Mouse (Mus musculus): ENCODE results near the gene Dcdc2b. TPM values are rescaled to one million over a fixed set of nuclear protein-coding genes. Genes with fewer than 3 reads are reported as not detected.

The Dcdc2b gene
- polyA plus RNA-seq, 1 experiment from 2014 or later, result 0.75 TPM

- H3K4me1 ChIP-seq (replicated peaks; ENCODE audit: control insufficient read depth, insufficient read depth), result no peaks in the 10 kb centered on the region
- no peak for TF ChIP-seq EP300 (optimal IDR thresholded peaks at IDR 0.05)
- no peaks in the 10 kb centered on the region for H3K36me3 ChIP-seq (ENCODE audit: control insufficient read depth, insufficient read depth, low read length)
- no peak for ATAC-seq (ENCODE audit: low FRiP score, low TSS enrichment)
- no peak for DNase-seq (ENCODE audit: low spot score)
- H3K4me3 ChIP-seq (ENCODE audit: low read depth, low read length), result no peak overlapping the region
- WGBS, result 46% methylated on average over 7 of the region's 8 CpGs
- H3K4me2 ChIP-seq (replicated peaks; ENCODE audit: low read depth), result no peak overlapping the region
- H3K9me3 ChIP-seq (ENCODE audit: control insufficient read depth, low read length), result no peaks in the 10 kb centered on the region
- no peaks in the 10 kb centered on the region for H3K27me3 ChIP-seq (ENCODE audit: control insufficient read depth, insufficient read depth, low read length)
- no peak overlapping the region for H3K9ac ChIP-seq (ENCODE audit: low read length)
- H3K27ac ChIP-seq (replicated peaks), result no peak overlapping the region
Observed at GRCm38 (mm10) chr4:129575171-129575844, 38.7 kb downstream of the Dcdc2b start.

GRCm38 (mm10) chr4:129573430-129573829 lies 40.6 kb downstream of the Dcdc2b start, which contains the start of gene Lck:
Lck (minus strand) TSS chr4:129573641.
- Histone ChIP-seq H3K27me3 (ENCODE audit: control insufficient read depth, insufficient read depth, low read length) (no peaks in the 10 kb centered on the region), H3K4me2 (replicated peaks; ENCODE audit: low read depth) (no peak within 1 kb of the TSS), H3K27ac (replicated peaks) (no peak within 1 kb of the TSS), H3K9me3 (ENCODE audit: control insufficient read depth, low read length) (no peaks in the 10 kb centered on the region), H3K4me3 (ENCODE audit: low read depth, low read length) (no peak within 1 kb of the TSS), H3K9ac (ENCODE audit: low read length) (no peak within 1 kb of the TSS), H3K4me1 (replicated peaks; ENCODE audit: control insufficient read depth, insufficient read depth) (no peaks in the 10 kb centered on the region), H3K36me3 (ENCODE audit: control insufficient read depth, insufficient read depth, low read length) (no peaks in the 10 kb centered on the region)
- ATAC-seq (ENCODE audit: low FRiP score, low TSS enrichment) (no peak), DNase-seq (ENCODE audit: low spot score) (no peak)
- no peak for TF ChIP-seq EP300 (optimal IDR thresholded peaks at IDR 0.05)
- TF ChIP-seq CTCF (IDR thresholded peaks at IDR 0.05; ENCODE audit: low read depth), result no peak
- 89% methylated on average over 8 of the region's 8 CpGs for WGBS

DNA sequence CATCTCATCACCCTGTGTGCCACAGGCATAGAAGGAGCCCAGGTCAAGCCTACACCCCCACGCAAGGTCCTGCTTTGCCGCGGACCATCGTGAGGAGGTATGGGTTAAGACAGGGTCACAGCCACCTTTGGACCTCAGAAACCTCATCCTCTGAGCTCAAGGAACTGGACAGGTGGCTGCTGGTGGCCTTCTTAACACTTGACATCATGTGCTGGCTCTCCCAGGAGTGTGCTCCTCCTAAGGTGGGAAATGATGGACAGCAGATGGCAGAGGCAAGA lies 41.0 kb downstream of the Dcdc2b start:
- Histone ChIP-seq H3K36me3 (ENCODE audit: control insufficient read depth, insufficient read depth, low read length) (no peaks in the 10 kb centered on the region), H3K4me3 (ENCODE audit: low read depth, low read length) (no peak overlapping the region), H3K27me3 (ENCODE audit: control insufficient read depth, insufficient read depth, low read length) (no peaks in the 10 kb centered on the region), H3K9me3 (ENCODE audit: control insufficient read depth, low read length) (no peaks in the 10 kb centered on the region), H3K4me1 (replicated peaks; ENCODE audit: control insufficient read depth, insufficient read depth) (no peaks in the 10 kb centered on the region), H3K27ac (replicated peaks) (no peak overlapping the region), H3K9ac (ENCODE audit: low read length) (no peak overlapping the region), H3K4me2 (replicated peaks; ENCODE audit: low read depth) (no peak overlapping the region)
- DNase-seq (ENCODE audit: low spot score) (no peak), ATAC-seq (ENCODE audit: low FRiP score, low TSS enrichment) (no peak)
- 95% methylated on average over 4 of the region's 4 CpGs for WGBS
- no peak for TF ChIP-seq CTCF (IDR thresholded peaks at IDR 0.05; ENCODE audit: low read depth)
- TF ChIP-seq EP300 (optimal IDR thresholded peaks at IDR 0.05), result no peak

DNA sequence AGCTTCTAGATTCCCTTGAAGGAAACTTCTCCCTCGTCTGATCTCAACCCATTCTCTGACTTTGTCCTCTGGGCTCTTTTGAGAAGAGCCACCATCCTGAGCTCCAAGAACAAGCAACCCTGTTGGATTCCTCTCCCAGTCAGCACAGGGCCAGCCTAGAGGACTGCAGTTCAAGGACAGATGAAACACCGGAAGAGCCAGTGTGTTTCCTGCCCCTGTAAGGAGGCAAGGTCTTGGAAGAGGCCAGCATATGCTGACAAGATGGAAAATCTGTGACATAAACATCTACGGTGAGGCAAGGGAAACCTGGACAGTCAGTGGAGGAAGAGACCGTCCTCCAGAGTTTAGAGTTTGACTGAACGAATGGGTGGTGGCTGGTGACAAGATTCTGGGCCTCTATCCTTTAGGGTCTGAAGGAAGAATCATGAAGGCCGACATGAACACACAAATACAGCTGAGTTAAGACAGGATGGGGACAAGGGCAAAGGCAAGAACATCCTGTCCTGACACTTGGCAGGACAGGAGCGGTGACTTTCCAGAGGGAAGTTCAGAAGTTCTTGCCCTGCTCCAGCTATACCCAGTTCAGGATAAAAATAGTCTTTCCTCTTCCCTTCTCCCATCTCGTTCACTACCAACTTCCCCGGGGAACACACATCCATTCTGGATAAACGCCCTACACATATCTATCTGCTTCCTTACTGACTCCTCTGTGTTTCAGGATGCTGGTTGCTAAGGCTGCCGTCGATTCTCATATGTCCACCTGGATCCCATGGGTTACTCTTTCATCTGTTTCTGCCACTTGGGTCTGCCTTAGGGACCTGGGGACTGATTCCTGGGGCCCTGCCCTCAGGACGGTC lies 41.6 kb downstream of the Dcdc2b start:
- Histone ChIP-seq H3K4me3 (ENCODE audit: low read depth, low read length) (no peak overlapping the region), H3K9ac (ENCODE audit: low read length) (no peak overlapping the region), H3K4me1 (replicated peaks; ENCODE audit: control insufficient read depth, insufficient read depth) (no peaks in the 10 kb centered on the region), H3K4me2 (replicated peaks; ENCODE audit: low read depth) (no peak overlapping the region), H3K27ac (replicated peaks) (no peak overlapping the region), H3K36me3 (ENCODE audit: control insufficient read depth, insufficient read depth, low read length) (no peaks in the 10 kb centered on the region), H3K9me3 (ENCODE audit: control insufficient read depth, low read length) (no peaks in the 10 kb centered on the region), H3K27me3 (ENCODE audit: control insufficient read depth, insufficient read depth, low read length) (no peaks in the 10 kb centered on the region)
- TF ChIP-seq CTCF (IDR thresholded peaks at IDR 0.05; ENCODE audit: low read depth) (no peak), EP300 (optimal IDR thresholded peaks at IDR 0.05) (no peak)
- 73% methylated on average over 13 of the region's 13 CpGs for WGBS
- ATAC-seq (ENCODE audit: low FRiP score, low TSS enrichment) (no peak), DNase-seq (ENCODE audit: low spot score) (no peak)

- no peaks in the 10 kb centered on the region for H3K36me3 ChIP-seq (ENCODE audit: control insufficient read depth, insufficient read depth, low read length)
- H3K4me3 ChIP-seq (ENCODE audit: low read depth, low read length), result no peak overlapping the region
- no peaks in the 10 kb centered on the region for H3K4me1 ChIP-seq (replicated peaks; ENCODE audit: control insufficient read depth, insufficient read depth)
- DNase-seq (ENCODE audit: low spot score), result no peak
- no peak overlapping the region for H3K27ac ChIP-seq (replicated peaks)
- no peaks in the 10 kb centered on the region for H3K27me3 ChIP-seq (ENCODE audit: control insufficient read depth, insufficient read depth, low read length)
- H3K4me2 ChIP-seq (replicated peaks; ENCODE audit: low read depth), result no peak overlapping the region
- WGBS, result 66% methylated on average over 8 of the region's 8 CpGs
- TF ChIP-seq EP300 (optimal IDR thresholded peaks at IDR 0.05), result no peak
- no peak for TF ChIP-seq CTCF (IDR thresholded peaks at IDR 0.05; ENCODE audit: low read depth)
- H3K9ac ChIP-seq (ENCODE audit: low read length), result no peak overlapping the region
- no peak for ATAC-seq (ENCODE audit: low FRiP score, low TSS enrichment)
- no peaks in the 10 kb centered on the region for H3K9me3 ChIP-seq (ENCODE audit: control insufficient read depth, low read length)
Observed at GRCm38 (mm10) chr4:129571551-129572084, 42.4 kb downstream of the Dcdc2b start.

DNA sequence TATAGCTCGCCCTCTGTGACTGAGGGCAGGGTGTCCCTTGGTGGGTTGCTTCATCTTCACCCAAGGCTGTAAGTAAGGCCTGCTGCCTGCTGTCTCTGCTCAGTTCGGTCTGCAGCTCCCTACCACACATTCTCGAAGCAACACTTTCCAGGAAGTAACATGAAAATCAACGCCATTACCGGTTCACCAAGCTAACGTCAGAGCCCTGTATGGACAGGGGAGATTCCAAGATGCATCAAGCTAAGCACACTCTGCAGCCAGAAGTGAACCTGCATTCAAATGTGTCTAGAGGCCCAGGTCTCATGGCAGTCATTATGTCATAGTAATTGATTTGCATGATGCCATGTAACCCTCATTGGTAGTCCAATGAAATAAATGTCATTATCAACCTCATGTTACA lies 44.0 kb downstream of the Dcdc2b start:
- H3K4me3 ChIP-seq (ENCODE audit: low read depth, low read length), result no peak overlapping the region
- DNase-seq (ENCODE audit: low spot score) (no peak), ATAC-seq (ENCODE audit: low FRiP score, low TSS enrichment) (no peak)
- H3K27ac ChIP-seq (replicated peaks), result no peak overlapping the region
- H3K4me1 ChIP-seq (replicated peaks; ENCODE audit: control insufficient read depth, insufficient read depth), result no peaks in the 10 kb centered on the region
- H3K9ac ChIP-seq (ENCODE audit: low read length), result no peak overlapping the region
- no peaks in the 10 kb centered on the region for H3K27me3 ChIP-seq (ENCODE audit: control insufficient read depth, insufficient read depth, low read length)
- H3K36me3 ChIP-seq (ENCODE audit: control insufficient read depth, insufficient read depth, low read length), result no peaks in the 10 kb centered on the region
- no peak overlapping the region for H3K4me2 ChIP-seq (replicated peaks; ENCODE audit: low read depth)
- no peaks in the 10 kb centered on the region for H3K9me3 ChIP-seq (ENCODE audit: control insufficient read depth, low read length)
- TF ChIP-seq EP300 (optimal IDR thresholded peaks at IDR 0.05), result no peak
- TF ChIP-seq CTCF (IDR thresholded peaks at IDR 0.05; ENCODE audit: low read depth), result no peak
- WGBS, result 77% methylated on average over 6 of the region's 6 CpGs

Data from stomach, postnatal 0 days (tissue).